Mouse (Mus musculus) lung, embryonic 14.5 days (tissue): ENCODE data around the gene Mrps16. TPM values are rescaled to one million over a fixed set of nuclear protein-coding genes. Genes with fewer than 3 reads are reported as not detected.

Experiments used
- ATAC-seq: fragments of 200-750 bp; cut with Nextera tagmentation; 2 replicates; pipeline ENCODE4 v1.8.0; 2017; ENCODE audit warnings: mild to moderate bottlenecking, moderate TSS enrichment, moderate library complexity; ENCODE audit not compliant: insufficient read depth
- DNase-seq: peaks from one replicate; pipeline ENCODE4 v3.0.0-alpha.2; 2015
- H3K27ac ChIP-seq: fragments of 300-500 bp; sonication (generic); 2 replicates; pipeline ENCODE4 v1.5.1; 2014; ENCODE audit warnings: low read depth, mild to moderate bottlenecking, moderate library complexity
- H3K27me3 ChIP-seq: fragments of 300-500 bp; sonication (generic); 2 replicates; pipeline ENCODE4 v1.6.1; 2014; ENCODE audit warnings: low read length, control low read depth; ENCODE audit not compliant: insufficient read depth
- H3K36me3 ChIP-seq: fragments of 300-500 bp; sonication (generic); 2 replicates; pipeline ENCODE4 v1.6.1; 2014; ENCODE audit warnings: control low read depth; ENCODE audit not compliant: insufficient read depth
- H3K4me1 ChIP-seq: fragments of 300-500 bp; sonication (generic); 2 replicates; pipeline ENCODE4 v1.6.1; 2014; ENCODE audit warnings: antibody characterized with exemption, control low read depth; ENCODE audit not compliant: insufficient read depth
- H3K4me2 ChIP-seq: fragments of 300-500 bp; sonication (generic); 2 replicates; pipeline ENCODE4 v1.6.1; 2014; ENCODE audit warnings: mild to moderate bottlenecking
- H3K4me3 ChIP-seq: fragments of 300-500 bp; sonication (generic); 2 replicates; pipeline ENCODE4 v1.5.1; 2014; ENCODE audit warnings: low read depth, low read length
- H3K9ac ChIP-seq: fragments of 300-500 bp; sonication (generic); 2 replicates; pipeline ENCODE4 v1.6.1; 2014
- H3K9me3 ChIP-seq: fragments of 300-500 bp; sonication (generic); 2 replicates; pipeline ENCODE4 v1.6.1; 2016; ENCODE audit warnings: low read depth, low read length, control low read depth
- CTCF ChIP-seq: IDR thresholded peaks from 2 replicates; pipeline ENCODE4 v1.5.1; 2016; ENCODE audit warnings: antibody characterized with exemption, low read depth
- WGBS: fragments of 180-500 bp; shearing (Covaris S2); extraction: QIAGEN DNeasy Blood & Tissue Kit; methylation state at CpG from one replicate; pipeline ENCODE4 v1.1.7; 2014; 5-methylcytosine and 5-hydroxymethylcytosine counted together
- polyA plus RNA-seq: library from polyadenylated mRNA; unstranded; fragments of >200 nt; fragmentation: Nextera tagmentation; extraction: Ambion mirVana; gene quantifications from 2 replicates; pipeline ENCODE4 v1.2.1, GENCODE M21; 2014

Gene Mrps16
- polyA plus RNA-seq, 1 experiment from 2014 or later = 93.5 TPM

- peaks cover 46% of the 10 kb centered on the region for H3K36me3 ChIP-seq
Observed at GRCm38 (mm10) chr14:20340149-20340548, 53.3 kb downstream of the Mrps16 start.

GRCm38 (mm10) chr14:20339415-20339814, 54.0 kb downstream of the Mrps16 start:
- H3K27ac ChIP-seq = no peak overlapping the region
- TF ChIP-seq CTCF = no peak
- no peaks in the 10 kb centered on the region for H3K9me3 ChIP-seq
- peaks cover 47% of the 10 kb centered on the region for H3K36me3 ChIP-seq
- no peaks in the 10 kb centered on the region for H3K27me3 ChIP-seq
- H3K9ac ChIP-seq = no peak overlapping the region
- no peak overlapping the region for H3K4me3 ChIP-seq
- DNase-seq (no peak), ATAC-seq (no peak)
- WGBS = 94% methylated on average over 5 of the region's 5 CpGs
- H3K4me2 ChIP-seq = no peak overlapping the region
- no peaks in the 10 kb centered on the region for H3K4me1 ChIP-seq

More at GRCm38 (mm10) chr14:20340149-20340548, 53.3 kb downstream of the Mrps16 start:
- H3K4me3 ChIP-seq = no peak overlapping the region
- H3K27ac ChIP-seq = no peak overlapping the region
- ATAC-seq = no peak
- 84% methylated on average over 8 of the region's 8 CpGs for WGBS
- TF ChIP-seq CTCF = peak; percentile 54
- peak; percentile 38 for DNase-seq
- H3K9me3 ChIP-seq = no peaks in the 10 kb centered on the region
- no peak overlapping the region for H3K4me2 ChIP-seq
- H3K4me1 ChIP-seq = no peaks in the 10 kb centered on the region
- no peak overlapping the region for H3K9ac ChIP-seq
- no peaks in the 10 kb centered on the region for H3K27me3 ChIP-seq

Other genes with a start within 250 kb of the Mrps16 start
- gene Kcnk5, start 211.8 kb downstream of the Mrps16 start, polyA plus RNA-seq = 9.3 and 10.7 TPM in 2 replicates
- 2.6 and 3.0 TPM in 2 replicates for gene Kcnk16, start 124.4 kb downstream of the Mrps16 start, polyA plus RNA-seq
- gene Nudt13, start 98.9 kb downstream of the Mrps16 start, polyA plus RNA-seq = 14.7 and 15.0 TPM in 2 replicates
- gene Ecd, start 45.5 kb downstream of the Mrps16 start, polyA plus RNA-seq = 56.8 and 60.6 TPM in 2 replicates
- gene Fam149b, start 45.5 kb downstream of the Mrps16 start, polyA plus RNA-seq = 42.8 and 44.4 TPM in 2 replicates
- 165 and 183 TPM in 2 replicates for gene Dnajc9, start 4.7 kb downstream of the Mrps16 start, polyA plus RNA-seq
- gene Cfap70, start 58.6 kb upstream of the Mrps16 start, polyA plus RNA-seq = 0.12 and 0.82 TPM in 2 replicates
- gene Anxa7, start 86.5 kb upstream of the Mrps16 start, polyA plus RNA-seq = 36.0 and 36.9 TPM in 2 replicates
- 0.96 and 1.4 TPM in 2 replicates for gene Mss51, start 103.3 kb upstream of the Mrps16 start, polyA plus RNA-seq
- 60.7 and 61.1 TPM in 2 replicates for gene Ppp3cb, start 152.9 kb upstream of the Mrps16 start, polyA plus RNA-seq
- gene Usp54, start 247.4 kb upstream of the Mrps16 start, polyA plus RNA-seq = 10.0 and 11.8 TPM in 2 replicates